Mouse (Mus musculus) brain, embryonic 18.5 days (tissue): ENCODE measurements around the gene Cadps.

Experiments
- DNase-seq: peaks from one replicate; pipeline ENCODE4 v3.0.0-alpha.2; 2012; ENCODE audit warnings: low read depth, low spot score

The Cadps gene

DNA sequence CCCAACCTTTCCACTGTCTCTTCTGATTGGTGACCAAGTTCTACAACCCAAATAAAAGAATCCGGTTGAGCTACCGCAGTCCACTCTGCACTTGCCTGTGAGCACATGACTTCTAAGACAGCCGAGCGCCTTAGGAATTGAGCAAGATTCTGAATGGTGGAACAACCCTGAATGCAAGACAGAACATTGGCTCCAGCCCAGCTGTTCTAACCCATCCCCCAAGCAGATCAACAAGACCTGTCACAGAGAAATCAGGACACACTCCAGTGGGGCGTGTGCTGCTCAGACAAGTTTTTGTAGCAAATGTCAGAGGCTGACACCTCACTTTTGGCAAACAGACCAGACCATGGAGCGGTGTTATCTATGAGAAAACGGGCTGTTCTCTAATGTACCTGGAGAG lies 431.7 kb downstream of the Cadps start:
- no peak for DNase-seq

DNA sequence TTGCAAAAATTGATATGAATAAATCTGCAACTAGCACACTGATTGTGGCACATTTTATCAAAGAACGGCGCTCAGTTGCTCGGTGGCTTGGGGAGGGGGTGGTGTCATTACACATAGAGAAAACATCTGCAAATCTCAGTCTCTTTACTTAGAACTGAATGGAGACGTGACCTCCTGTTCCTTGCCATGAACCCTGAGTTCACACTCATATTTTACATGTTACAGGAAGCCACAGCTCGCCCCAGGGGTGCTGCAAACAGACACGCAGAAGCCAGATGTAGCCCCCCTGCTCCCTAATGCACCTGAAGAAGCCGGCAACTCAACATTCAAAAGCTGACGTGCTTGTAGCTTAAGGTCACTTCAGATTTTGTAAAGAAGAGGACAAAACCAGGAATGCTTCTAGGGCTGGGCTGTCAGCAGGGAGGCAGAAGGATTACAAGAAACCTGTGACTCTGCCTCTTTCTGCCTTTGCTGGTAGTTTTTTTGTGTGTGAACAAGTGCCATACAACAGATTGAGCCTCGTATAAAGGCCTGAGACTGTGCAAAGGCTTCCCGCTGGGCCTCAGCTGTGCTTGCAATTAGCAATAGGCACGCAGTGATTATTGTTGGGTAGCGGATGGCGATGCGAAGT lies 434.0 kb downstream of the Cadps start:
- no peak for DNase-seq

DNA sequence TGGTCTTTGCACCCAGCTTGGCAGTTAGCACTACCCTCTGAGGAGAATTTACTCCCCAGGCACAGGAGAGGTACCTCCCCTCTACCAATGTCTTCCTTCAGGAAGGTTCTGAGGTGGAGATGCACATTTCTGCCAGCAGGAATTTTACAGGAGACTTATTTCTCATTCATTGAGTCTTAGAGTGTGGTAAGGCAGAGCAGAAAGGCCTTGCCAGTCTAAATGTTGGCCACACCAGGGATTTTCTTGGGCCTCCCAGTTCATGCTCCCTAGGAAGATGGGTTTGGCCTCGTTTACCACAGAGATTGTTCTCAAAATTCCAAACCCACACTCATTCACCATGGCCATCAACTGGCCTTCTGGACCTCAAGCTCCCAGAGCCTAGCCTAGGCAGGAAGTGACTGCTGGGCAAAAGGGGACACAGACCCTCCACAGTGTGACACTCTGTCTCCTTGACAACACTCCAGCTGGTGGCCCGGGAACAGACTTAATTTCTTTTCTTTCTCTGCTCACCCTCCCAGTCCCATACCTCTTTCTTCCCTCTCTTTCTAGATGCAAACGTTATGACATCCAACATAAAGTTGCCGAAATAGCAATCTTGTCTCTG lies 434.6 kb downstream of the Cadps start:
- DNase-seq: no peak

- no peak for DNase-seq
Measured at GRCm38 (mm10) chr14:12387176-12387575, 435.7 kb downstream of the Cadps start.

DNA sequence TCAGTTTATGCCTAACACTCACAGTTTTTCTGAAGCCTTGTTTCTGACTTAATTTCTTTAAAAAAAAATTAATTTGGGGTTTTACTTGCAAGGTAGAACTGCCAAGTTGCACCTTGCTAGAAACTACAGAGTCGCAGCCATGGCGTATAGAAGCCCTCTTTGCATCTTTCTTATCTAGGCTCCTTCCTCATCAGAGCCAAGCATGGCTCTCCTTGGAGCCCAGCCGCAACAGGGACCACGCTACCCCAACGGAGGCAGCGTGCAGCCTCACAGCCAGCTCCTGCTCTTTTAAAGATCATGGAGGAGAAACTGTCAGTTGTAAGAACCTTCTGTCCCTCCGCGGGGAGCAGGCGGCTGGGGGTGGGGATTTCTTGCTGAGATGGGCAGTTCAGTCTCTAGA lies 445.0 kb downstream of the Cadps start:
- no peak for DNase-seq

DNA sequence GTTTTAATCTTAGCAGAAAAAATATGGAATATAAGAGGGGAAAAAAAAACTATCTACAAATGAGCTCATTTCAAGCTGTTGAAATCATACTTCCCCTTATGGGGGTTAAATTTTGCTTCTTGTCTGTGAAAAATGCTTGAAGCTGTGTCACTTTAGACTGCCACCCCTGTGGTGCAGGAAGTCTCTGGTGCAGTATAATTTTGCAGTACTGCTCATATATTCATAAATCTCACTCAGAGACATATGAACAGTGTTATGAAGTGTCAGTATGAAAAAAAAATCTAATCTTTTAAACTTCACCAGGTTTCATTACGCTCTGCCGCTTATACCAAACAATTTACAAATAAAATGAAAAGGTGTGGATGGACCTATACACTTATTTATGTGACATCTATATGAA lies 445.6 kb downstream of the Cadps start:
- no peak for DNase-seq

- no peak for DNase-seq
Measured at GRCm38 (mm10) chr14:12375451-12375850, 447.4 kb downstream of the Cadps start.

DNA sequence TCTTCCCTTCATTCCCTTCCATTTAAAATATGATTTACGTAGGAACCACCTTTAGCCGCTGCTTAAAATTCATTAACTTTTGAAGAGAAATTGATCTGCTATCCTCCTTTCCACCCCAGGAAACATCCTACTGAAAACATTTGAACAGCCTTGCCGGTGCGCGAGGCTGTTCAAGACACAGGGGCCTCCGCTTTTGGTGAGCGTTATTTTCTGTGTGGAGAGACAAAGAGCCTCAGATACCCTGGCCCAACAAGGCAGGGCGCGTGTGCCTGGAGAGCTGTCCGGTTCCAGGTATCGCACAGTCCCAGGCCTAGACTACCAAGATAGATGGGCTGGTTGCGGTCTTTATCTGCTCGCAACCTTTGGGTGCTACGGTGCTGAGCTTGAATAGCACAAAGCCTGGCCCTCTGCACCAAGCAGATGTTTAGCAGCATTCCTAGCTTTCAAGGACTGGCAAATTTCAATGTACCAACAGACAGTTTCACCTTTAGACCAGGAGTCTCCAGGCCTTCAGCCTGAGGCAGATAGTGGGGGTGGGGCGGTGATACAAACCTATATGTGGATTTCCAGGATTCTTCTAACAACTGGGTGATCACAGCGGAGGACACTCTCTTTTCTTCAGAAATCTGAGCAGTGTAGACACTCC lies 472.5 kb downstream of the Cadps start:
- DNase-seq: no peak

- no peak for DNase-seq
Measured at GRCm38 (mm10) chr14:12349334-12350090, 473.4 kb downstream of the Cadps start.

DNA sequence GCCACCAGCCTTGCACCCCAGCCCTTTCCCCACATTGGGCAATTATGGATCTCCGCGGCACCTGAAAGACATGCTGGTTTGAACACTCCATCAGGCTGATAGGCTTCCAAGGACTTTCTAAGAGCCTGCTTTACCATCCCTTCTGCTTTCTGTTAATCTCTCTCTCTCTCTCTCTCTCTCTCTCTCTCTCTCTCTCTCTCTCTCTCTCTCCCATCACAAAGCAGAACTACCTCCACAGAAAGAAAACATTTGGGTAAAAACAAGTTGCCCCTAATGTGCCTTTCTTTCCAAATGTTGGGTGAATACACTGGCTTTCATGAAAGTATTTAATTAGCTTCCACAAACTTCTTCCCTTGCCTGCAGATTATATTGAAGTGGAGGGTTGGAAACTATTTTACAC lies 474.8 kb downstream of the Cadps start, which contains the start of gene Fezf2:
Fezf2 (minus strand) TSS at position 101 of the 400 bp plus-strand sequence.
- no peak for DNase-seq

GRCm38 (mm10) chr14:12346865-12347600 lies 475.8 kb downstream of the Cadps start:
- no peak for DNase-seq

- DNase-seq: no peak
Measured at GRCm38 (mm10) chr14:12346011-12346864, 476.6 kb downstream of the Cadps start.

DNA sequence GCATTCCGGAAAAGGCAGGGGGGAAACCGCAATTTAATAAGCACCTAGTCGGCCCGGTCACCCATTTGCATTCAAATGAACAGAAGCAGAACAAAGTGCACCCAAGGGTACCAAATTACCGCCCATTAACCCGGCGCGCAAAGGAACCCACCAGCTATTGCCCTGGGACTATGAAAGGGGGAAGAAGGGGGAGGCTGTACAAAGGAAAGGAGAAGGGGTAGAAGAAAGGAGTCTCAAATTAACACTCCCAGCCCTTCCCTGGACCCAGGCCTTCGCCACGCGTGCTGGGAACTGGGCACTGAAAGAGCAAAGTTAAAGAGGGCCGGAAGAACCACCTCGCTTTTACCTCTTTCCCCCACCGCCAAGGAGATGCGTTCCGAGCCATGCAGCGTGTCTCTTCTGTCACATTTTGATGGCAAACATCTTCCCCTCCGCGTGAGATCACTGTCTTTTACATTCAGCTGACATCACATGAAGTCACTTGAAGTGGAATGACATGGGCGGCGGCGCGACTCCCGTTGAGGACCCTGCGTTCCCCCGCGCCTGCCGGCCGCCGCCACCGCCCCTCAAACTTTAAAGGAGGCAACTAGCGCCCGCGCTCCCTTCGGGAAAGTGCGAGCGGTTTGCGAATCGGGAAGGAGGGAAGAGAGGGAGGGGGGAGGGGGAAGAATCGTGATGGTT lies 477.5 kb downstream of the Cadps start:
- no peak for DNase-seq

DNA sequence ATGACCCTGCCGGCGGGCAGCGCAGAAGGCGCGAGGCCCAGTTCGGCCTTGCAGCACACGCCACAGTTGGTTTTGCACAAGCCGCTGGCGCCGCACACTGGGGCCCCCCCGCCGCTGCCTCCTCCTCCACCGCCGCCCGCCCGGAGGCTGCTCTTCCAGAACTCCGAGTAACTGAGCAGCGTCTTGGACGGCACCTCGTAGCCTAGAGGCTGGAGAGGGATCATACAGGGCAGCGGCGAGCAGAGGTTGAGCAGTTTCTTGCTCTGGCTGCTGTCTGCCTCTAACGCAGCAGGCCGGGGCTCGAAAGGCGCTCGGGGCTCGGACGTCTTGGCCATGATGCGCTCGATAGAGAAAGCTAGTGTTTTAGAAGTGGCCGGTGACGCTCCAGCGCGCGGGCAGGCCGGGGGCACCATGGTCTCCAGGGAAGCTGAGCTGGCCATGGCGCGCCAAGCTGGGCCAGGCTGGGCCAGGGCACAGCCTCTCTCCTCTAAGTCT lies 478.1 kb downstream of the Cadps start:
- DNase-seq: no peak

DNA sequence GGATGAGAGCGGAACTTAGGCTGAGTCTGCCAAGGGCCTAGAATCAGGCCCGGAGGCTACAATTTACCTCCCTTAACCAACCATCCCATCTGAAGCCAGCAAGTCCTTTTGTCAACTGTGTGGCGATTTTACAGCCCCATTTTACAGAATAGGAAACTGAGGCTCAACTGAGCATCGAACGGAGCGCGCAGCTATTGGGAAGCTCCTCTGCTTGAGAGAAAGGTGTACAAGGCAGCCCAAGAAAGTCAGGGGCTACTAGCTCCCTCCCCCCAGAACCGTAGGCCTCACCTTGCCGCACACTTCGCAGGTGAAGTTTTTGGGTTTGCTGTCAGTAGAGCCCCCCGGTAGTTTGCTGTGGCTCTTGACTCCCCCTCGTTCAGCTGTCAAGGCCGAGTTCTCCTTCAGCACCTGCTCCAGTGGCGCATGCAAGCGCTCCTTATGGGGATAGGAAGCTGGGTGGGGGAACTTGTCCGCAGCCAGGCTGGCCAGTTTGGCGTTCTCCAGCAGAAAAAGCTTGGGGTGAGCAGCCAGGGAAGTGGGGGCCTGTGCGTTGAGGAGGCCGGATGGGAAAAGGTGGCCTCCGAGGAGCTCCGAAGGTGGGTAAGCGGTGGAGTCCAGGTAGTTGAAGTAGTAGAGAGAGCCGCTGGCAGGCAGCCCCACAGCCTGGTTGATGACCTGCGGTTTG lies 478.7 kb downstream of the Cadps start:
- no peak for DNase-seq

- no peak for DNase-seq
Measured at GRCm38 (mm10) chr14:12343451-12343941, 479.4 kb downstream of the Cadps start.

GRCm38 (mm10) chr14:12342458-12343131 lies 480.3 kb downstream of the Cadps start:
- no peak for DNase-seq

GRCm38 (mm10) chr14:12341789-12342457 lies 481.0 kb downstream of the Cadps start:
- DNase-seq: no peak
